Mouse (Mus musculus) hindbrain, embryonic 14.5 days (tissue): ENCODE measurements around the gene Peak1. TPM values are rescaled to one million over a fixed set of nuclear protein-coding genes. Genes with fewer than 3 reads are reported as not detected.
A peak's percentile ranks its signal among the peaks of the same experiment; 100 is the strongest.

Experiments
- ATAC-seq: fragments of 200-750 bp; cut with Nextera tagmentation; 2 replicates; pipeline ENCODE4 v1.8.0; 2017; ENCODE audit warnings: moderate number of reproducible peaks, mild to moderate bottlenecking, moderate TSS enrichment, moderate library complexity; ENCODE audit not compliant: low FRiP score
- DNase-seq: peaks from one replicate; pipeline ENCODE4 v3.0.0-alpha.2; 2015; ENCODE audit warnings: low spot score
- H3K27ac ChIP-seq: fragments of 300-500 bp; sonication (generic); 2 replicates; pipeline ENCODE4 v1.5.1; 2014; ENCODE audit warnings: mild to moderate bottlenecking, moderate library complexity
- H3K27me3 ChIP-seq: fragments of 300-500 bp; sonication (generic); 2 replicates; pipeline ENCODE4 v1.6.1; 2014; ENCODE audit warnings: mild to moderate bottlenecking, low read length, mixed read lengths; ENCODE audit not compliant: control insufficient read depth, insufficient read depth
- H3K36me3 ChIP-seq: fragments of 300-500 bp; sonication (generic); replicated peaks from 2 replicates; pipeline ENCODE4 v1.6.1; 2014; ENCODE audit not compliant: control insufficient read depth, insufficient read depth
- H3K4me1 ChIP-seq: fragments of 300-500 bp; sonication (generic); replicated peaks from 2 replicates; pipeline ENCODE4 v1.6.1; 2014; ENCODE audit warnings: antibody characterized with exemption, low read length, mixed read lengths; ENCODE audit not compliant: control insufficient read depth, insufficient read depth
- H3K4me2 ChIP-seq: fragments of 300-500 bp; sonication (generic); replicated peaks from 2 replicates; pipeline ENCODE4 v1.6.1; 2014; ENCODE audit warnings: mild to moderate bottlenecking, moderate library complexity
- H3K4me3 ChIP-seq: fragments of 300-500 bp; sonication (generic); replicated peaks from 2 replicates; pipeline ENCODE4 v1.5.1; 2014; ENCODE audit warnings: mild to moderate bottlenecking, low read length
- H3K9ac ChIP-seq: fragments of 300-500 bp; sonication (generic); 2 replicates; pipeline ENCODE4 v1.6.1; 2014
- H3K9me3 ChIP-seq: fragments of 300-500 bp; sonication (generic); 2 replicates; pipeline ENCODE4 v1.6.1; 2016; ENCODE audit warnings: low read length; ENCODE audit not compliant: control insufficient read depth
- WGBS: fragments of 180-500 bp; shearing (Covaris S2); extraction: QIAGEN DNeasy Blood & Tissue Kit; methylation state at CpG from one replicate; pipeline ENCODE4 v1.1.7; 2014; 5-methylcytosine and 5-hydroxymethylcytosine counted together
- polyA plus RNA-seq: library from polyadenylated mRNA; unstranded; fragments of >200 nt; fragmentation: Nextera tagmentation; extraction: Ambion mirVana; gene quantifications from 2 replicates; pipeline ENCODE4 v1.2.1, GENCODE M21; 2014

Gene Peak1
- polyA plus RNA-seq, 1 experiment from 2014 or later, result 7.7 TPM

DNA sequence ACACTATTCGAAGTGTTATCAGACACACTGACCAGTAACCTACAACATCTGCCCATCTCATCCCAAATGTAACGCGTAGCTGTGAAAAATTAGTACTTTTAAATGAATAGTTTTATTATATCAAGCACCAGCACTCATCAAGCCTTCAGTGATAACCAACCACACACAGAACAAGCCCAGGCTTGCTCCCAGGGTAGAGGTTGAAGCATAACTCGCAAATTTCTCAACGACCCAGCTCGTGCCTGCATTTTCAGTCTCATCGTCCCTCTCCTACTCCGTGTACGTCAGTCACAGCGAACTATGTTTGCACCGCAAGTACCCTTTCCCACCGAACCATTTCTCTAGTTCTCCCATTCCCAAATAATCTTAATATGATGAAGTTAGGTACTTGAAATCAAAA, 83.5 kb downstream of the Peak1 start:
- H3K9ac ChIP-seq, result no peak overlapping the region
- H3K4me2 ChIP-seq, result no peak overlapping the region
- H3K36me3 ChIP-seq, result no peaks in the 10 kb centered on the region
- H3K4me3 ChIP-seq, result no peak overlapping the region
- DNase-seq (no peak), ATAC-seq (no peak)
- H3K27ac ChIP-seq, result no peak overlapping the region
- H3K27me3 ChIP-seq, result no peaks in the 10 kb centered on the region
- no peaks in the 10 kb centered on the region for H3K4me1 ChIP-seq
- H3K9me3 ChIP-seq, result no peaks in the 10 kb centered on the region
- 95% methylated on average over 12 of the region's 12 CpGs for WGBS

GRCm38 (mm10) chr9:56332774-56333173, 85.1 kb downstream of the Peak1 start:
- no peaks in the 10 kb centered on the region for H3K9me3 ChIP-seq
- ATAC-seq, result no peak
- no peak overlapping the region for H3K4me3 ChIP-seq
- H3K36me3 ChIP-seq, result no peaks in the 10 kb centered on the region
- H3K27ac ChIP-seq, result no peak overlapping the region
- no peak for DNase-seq
- no peaks in the 10 kb centered on the region for H3K4me1 ChIP-seq
- no peak overlapping the region for H3K4me2 ChIP-seq
- H3K9ac ChIP-seq, result no peak overlapping the region
- H3K27me3 ChIP-seq, result no peaks in the 10 kb centered on the region

- ATAC-seq, result no peak
- 92% methylated on average over 8 of the region's 8 CpGs for WGBS
Measured at GRCm38 (mm10) chr9:56326511-56327005, 91.3 kb downstream of the Peak1 start.

GRCm38 (mm10) chr9:56325725-56326124, 92.1 kb downstream of the Peak1 start:
- no peaks in the 10 kb centered on the region for H3K9me3 ChIP-seq
- 94% methylated on average over 5 of the region's 5 CpGs for WGBS
- no peak overlapping the region for H3K4me3 ChIP-seq
- H3K27me3 ChIP-seq, result no peaks in the 10 kb centered on the region
- ATAC-seq, result no peak
- no peak for DNase-seq
- no peak overlapping the region for H3K9ac ChIP-seq
- H3K36me3 ChIP-seq, result no peaks in the 10 kb centered on the region
- no peak overlapping the region for H3K4me2 ChIP-seq
- no peaks in the 10 kb centered on the region for H3K4me1 ChIP-seq
- no peak overlapping the region for H3K27ac ChIP-seq

More at GRCm38 (mm10) chr9:56326511-56327005, 91.3 kb downstream of the Peak1 start:
- no peak overlapping the region for H3K4me3 ChIP-seq
- DNase-seq, result no peak
- H3K4me2 ChIP-seq, result no peak overlapping the region
- no peaks in the 10 kb centered on the region for H3K36me3 ChIP-seq
- no peak overlapping the region for H3K27ac ChIP-seq
- no peaks in the 10 kb centered on the region for H3K27me3 ChIP-seq
- no peaks in the 10 kb centered on the region for H3K9me3 ChIP-seq
- no peaks in the 10 kb centered on the region for H3K4me1 ChIP-seq
- no peak overlapping the region for H3K9ac ChIP-seq

- no peak overlapping the region for H3K27ac ChIP-seq
- no peaks in the 10 kb centered on the region for H3K9me3 ChIP-seq
- no peaks in the 10 kb centered on the region for H3K36me3 ChIP-seq
- H3K4me3 ChIP-seq, result no peak overlapping the region
- H3K4me1 ChIP-seq, result no peaks in the 10 kb centered on the region
- DNase-seq, result no peak
- 79% methylated on average over 16 of the region's 16 CpGs for WGBS
- no peak overlapping the region for H3K4me2 ChIP-seq
- no peaks in the 10 kb centered on the region for H3K27me3 ChIP-seq
- ATAC-seq, result no peak
- H3K9ac ChIP-seq, result no peak overlapping the region
Measured at GRCm38 (mm10) chr9:56324576-56325355, 93.1 kb downstream of the Peak1 start.

DNA sequence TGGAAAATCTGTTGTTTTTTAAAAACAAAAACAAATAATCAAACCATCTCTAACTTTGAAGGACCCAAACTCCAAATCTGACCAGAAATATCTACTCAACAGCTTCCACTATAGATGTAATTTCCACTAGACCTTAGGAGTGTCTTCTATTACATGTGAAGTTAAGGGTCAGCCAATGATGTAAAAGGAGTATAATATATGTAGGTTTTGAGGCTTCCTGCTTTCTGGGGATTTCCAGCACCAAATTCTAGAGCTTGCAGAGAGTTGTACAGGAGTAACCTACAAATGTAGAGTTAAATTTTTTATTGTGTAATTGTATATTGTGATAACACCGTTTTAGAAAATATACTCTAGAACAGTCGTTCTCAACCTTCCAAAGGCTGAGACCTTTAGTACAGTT, 96.6 kb downstream of the Peak1 start:
- H3K4me2 ChIP-seq, result no peak overlapping the region
- no peak overlapping the region for H3K4me3 ChIP-seq
- H3K4me1 ChIP-seq, result no peaks in the 10 kb centered on the region
- no peaks in the 10 kb centered on the region for H3K36me3 ChIP-seq
- DNase-seq (no peak), ATAC-seq (no peak)
- peaks cover 5% of the 10 kb centered on the region for H3K9me3 ChIP-seq
- H3K27me3 ChIP-seq, result no peaks in the 10 kb centered on the region
- H3K9ac ChIP-seq, result no peak overlapping the region
- 93% methylated on average over 2 of the region's 2 CpGs for WGBS
- no peak overlapping the region for H3K27ac ChIP-seq

DNA sequence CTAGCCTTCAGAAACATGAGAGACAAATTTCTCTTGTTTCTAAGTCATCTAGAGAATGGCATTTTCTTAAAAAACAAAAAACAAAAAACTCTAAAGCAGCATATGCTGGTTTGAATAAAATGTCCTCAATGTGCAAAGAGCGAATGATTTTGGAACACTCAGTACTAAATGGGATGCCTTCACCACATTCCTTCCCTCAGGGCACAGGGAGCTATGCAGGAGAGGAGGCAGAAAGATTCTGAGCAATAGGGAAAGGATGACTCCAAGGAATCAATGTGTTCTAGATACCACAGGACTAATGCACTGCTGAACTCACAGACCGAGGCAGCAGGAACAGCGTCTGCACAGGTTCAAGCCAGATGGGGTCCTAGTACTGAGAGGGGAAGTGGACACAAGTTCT, 103.5 kb downstream of the Peak1 start:
- Histone ChIP-seq H3K9ac (no peak overlapping the region), H3K4me1 (peaks cover 2% of the 10 kb centered on the region; the same call in 1 of the 2 replicates), H3K27ac (no peak overlapping the region), H3K4me3 (no peak overlapping the region), H3K9me3 (peaks cover 5% of the 10 kb centered on the region), H3K4me2 (no peak overlapping the region), H3K27me3 (no peaks in the 10 kb centered on the region), H3K36me3 (no peaks in the 10 kb centered on the region)
- DNase-seq (no peak), ATAC-seq (no peak)
- 96% methylated on average over 3 of the region's 3 CpGs for WGBS

GRCm38 (mm10) chr9:56309079-56309478, 108.8 kb downstream of the Peak1 start:
- Histone ChIP-seq H3K9ac (no peak overlapping the region), H3K27me3 (no peaks in the 10 kb centered on the region), H3K9me3 (no peaks in the 10 kb centered on the region), H3K4me2 (no peak overlapping the region), H3K4me3 (no peak overlapping the region), H3K27ac (0 out of 2 replicates have a peak overlapping the region, but pooled peaks have one; percentile 9), H3K4me1 (peaks cover 8% of the 10 kb centered on the region), H3K36me3 (no peaks in the 10 kb centered on the region)
- ATAC-seq (no peak), DNase-seq (no peak)
- 42% methylated on average over 2 of the region's 2 CpGs for WGBS

DNA sequence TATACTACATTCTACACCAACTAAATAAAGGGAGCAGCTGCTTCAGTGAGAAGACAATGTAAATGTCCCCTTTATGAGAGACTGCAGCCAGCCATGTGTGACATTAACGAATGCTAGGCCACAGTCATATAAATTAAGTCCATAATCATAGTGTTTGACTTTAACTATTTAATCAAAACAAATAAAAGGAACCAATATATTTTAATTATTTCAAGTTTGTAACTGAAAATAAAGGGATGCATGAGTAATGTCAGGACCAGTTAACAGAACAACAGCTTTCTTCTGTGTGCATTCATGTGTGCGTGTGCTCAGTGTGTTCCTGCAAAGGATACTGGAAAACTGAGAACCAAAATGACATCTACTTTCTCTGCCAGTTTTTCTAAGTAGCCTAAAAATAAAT, 113.3 kb downstream of the Peak1 start:
- Histone ChIP-seq H3K27ac (no peak overlapping the region), H3K9me3 (no peaks in the 10 kb centered on the region), H3K4me1 (peaks cover 19% of the 10 kb centered on the region), H3K4me2 (no peak overlapping the region), H3K36me3 (no peaks in the 10 kb centered on the region), H3K9ac (no peak overlapping the region), H3K27me3 (no peaks in the 10 kb centered on the region), H3K4me3 (no peak overlapping the region)
- DNase-seq (no peak), ATAC-seq (no peak)
- 30% methylated on average over 2 of the region's 2 CpGs for WGBS
